Mouse (Mus musculus) kidney, postnatal 4 days (tissue): ENCODE measurements around the gene Nfia.

Experiments used
- DNase-seq, 2 experiments: peaks; one replicate each; pipeline ENCODE4 v3.0.0; 2021; ENCODE audit warnings: mixed read lengths in 2 of 2

The Nfia gene

GRCm38 (mm10) chr4:97840227-97841062 lies 67.9 kb downstream of the Nfia start:
- DNase-seq: no peak

- no peak for DNase-seq
Observed at GRCm38 (mm10) chr4:97841063-97841595, 68.6 kb downstream of the Nfia start.

- DNase-seq: no peak
Observed at GRCm38 (mm10) chr4:97841745-97842144, 69.2 kb downstream of the Nfia start.

- no peak for DNase-seq
Observed at GRCm38 (mm10) chr4:97843981-97844690, 71.6 kb downstream of the Nfia start.

GRCm38 (mm10) chr4:97844899-97845298 lies 72.4 kb downstream of the Nfia start:
- peak; percentile 17 to 39 for DNase-seq

GRCm38 (mm10) chr4:97847653-97848052 lies 75.1 kb downstream of the Nfia start:
- no peak for DNase-seq

- no peak for DNase-seq
Observed at GRCm38 (mm10) chr4:97850991-97851390, 78.5 kb downstream of the Nfia start.

GRCm38 (mm10) chr4:97851698-97852097 lies 79.2 kb downstream of the Nfia start:
- no peak for DNase-seq

- no peak for DNase-seq
Observed at GRCm38 (mm10) chr4:97852626-97853025, 80.1 kb downstream of the Nfia start.

GRCm38 (mm10) chr4:97854779-97855178 lies 82.2 kb downstream of the Nfia start:
- no peak for DNase-seq

- no peak for DNase-seq
Observed at GRCm38 (mm10) chr4:97855712-97856420, 83.3 kb downstream of the Nfia start.

- no peak for DNase-seq
Observed at GRCm38 (mm10) chr4:97857549-97857948, 85.0 kb downstream of the Nfia start.

- DNase-seq: no peak
Observed at GRCm38 (mm10) chr4:97859431-97859830, 86.9 kb downstream of the Nfia start.

GRCm38 (mm10) chr4:97860376-97860775 lies 87.8 kb downstream of the Nfia start:
- peak; percentile 53 to 63 for DNase-seq

GRCm38 (mm10) chr4:97860791-97861344 lies 88.3 kb downstream of the Nfia start:
- no peak for DNase-seq

GRCm38 (mm10) chr4:97862379-97862778 lies 89.8 kb downstream of the Nfia start:
- no peak for DNase-seq

GRCm38 (mm10) chr4:97864276-97864675 lies 91.7 kb downstream of the Nfia start:
- no peak for DNase-seq

- DNase-seq: no peak
Observed at GRCm38 (mm10) chr4:97865410-97865953, 92.9 kb downstream of the Nfia start.

GRCm38 (mm10) chr4:97866463-97866862 lies 93.9 kb downstream of the Nfia start:
- peak; percentile 20 to 38 for DNase-seq

GRCm38 (mm10) chr4:97868307-97868937 lies 95.9 kb downstream of the Nfia start:
- DNase-seq: peak; percentile 45 to 62

- peak; percentile 94 to 96 for DNase-seq
Observed at GRCm38 (mm10) chr4:97868938-97869440, 96.5 kb downstream of the Nfia start.

GRCm38 (mm10) chr4:97869451-97869850 lies 96.9 kb downstream of the Nfia start:
- peak in 1 of 2 experiments; percentile 14 for DNase-seq
